Mouse (Mus musculus) hindbrain, postnatal 0 days (tissue): ENCODE measurements around the gene Chst15. TPM values are rescaled to one million over a fixed set of nuclear protein-coding genes. Genes with fewer than 3 reads are reported as not detected.

Experiments
- ATAC-seq: fragments of 200-750 bp; cut with Nextera tagmentation; 2 replicates; pipeline ENCODE4 v1.8.0; 2017; ENCODE audit warnings: mild to moderate bottlenecking, moderate TSS enrichment, moderate library complexity
- DNase-seq: peaks from one replicate; pipeline ENCODE4 v3.0.0-alpha.2; 2015; ENCODE audit warnings: low spot score
- H3K27ac ChIP-seq: fragments of 300-500 bp; sonication (generic); 2 replicates; pipeline ENCODE4 v1.5.1; 2014; ENCODE audit warnings: mild to moderate bottlenecking
- H3K27me3 ChIP-seq: fragments of 300-500 bp; sonication (generic); 2 replicates; pipeline ENCODE4 v1.6.1; 2014; ENCODE audit warnings: low read length, mixed read lengths; ENCODE audit not compliant: insufficient read depth
- H3K36me3 ChIP-seq: fragments of 300-500 bp; sonication (generic); 2 replicates; pipeline ENCODE4 v1.6.1; 2014; ENCODE audit warnings: low read length, mixed read lengths; ENCODE audit not compliant: insufficient read depth
- H3K4me1 ChIP-seq: fragments of 300-500 bp; sonication (generic); 2 replicates; pipeline ENCODE4 v1.6.1; 2014; ENCODE audit warnings: antibody characterized with exemption, low read length, mixed read lengths; ENCODE audit not compliant: insufficient read depth
- H3K4me2 ChIP-seq: fragments of 300-500 bp; sonication (generic); 2 replicates; pipeline ENCODE4 v1.6.1; 2014; ENCODE audit warnings: low read depth, mild to moderate bottlenecking, low read length, moderate library complexity, mixed read lengths
- H3K4me3 ChIP-seq: fragments of 300-500 bp; sonication (generic); 2 replicates; pipeline ENCODE4 v1.5.1; 2014; ENCODE audit warnings: low read length
- H3K9ac ChIP-seq: fragments of 300-500 bp; sonication (generic); replicated peaks from 2 replicates; pipeline ENCODE4 v1.6.1; 2014; ENCODE audit warnings: mild to moderate bottlenecking, low read length, moderate library complexity, mixed read lengths
- H3K9me3 ChIP-seq: fragments of 300-500 bp; sonication (generic); 2 replicates; pipeline ENCODE4 v1.6.1; 2016; ENCODE audit warnings: low read length, mixed read lengths
- CTCF ChIP-seq: IDR thresholded peaks from 2 replicates; pipeline ENCODE4 v1.5.1; 2016; ENCODE audit warnings: antibody characterized with exemption, control low read depth, low read depth
- WGBS: fragments of 180-500 bp; shearing (Covaris S2); extraction: QIAGEN DNeasy Blood & Tissue Kit; methylation state at CpG from one replicate; pipeline ENCODE4 v1.1.7; 2014; 5-methylcytosine and 5-hydroxymethylcytosine counted together
- polyA plus RNA-seq: library from polyadenylated mRNA; unstranded; fragments of >200 nt; fragmentation: Nextera tagmentation; extraction: Ambion mirVana; gene quantifications from 2 replicates; pipeline ENCODE4 v1.2.1, GENCODE M21; 2015
- total RNA-seq: library from RNA; depleted of rRNA; stranded (reverse); fragments of >200 nt; gene quantifications from 2 replicates; pipeline ENCODE4 v1.2.3, GENCODE M21; 2014

Chst15 gene
- total and polyA plus RNA-seq, 2 experiments from 2014 or later = 16.7 to 32.6 TPM

DNA sequence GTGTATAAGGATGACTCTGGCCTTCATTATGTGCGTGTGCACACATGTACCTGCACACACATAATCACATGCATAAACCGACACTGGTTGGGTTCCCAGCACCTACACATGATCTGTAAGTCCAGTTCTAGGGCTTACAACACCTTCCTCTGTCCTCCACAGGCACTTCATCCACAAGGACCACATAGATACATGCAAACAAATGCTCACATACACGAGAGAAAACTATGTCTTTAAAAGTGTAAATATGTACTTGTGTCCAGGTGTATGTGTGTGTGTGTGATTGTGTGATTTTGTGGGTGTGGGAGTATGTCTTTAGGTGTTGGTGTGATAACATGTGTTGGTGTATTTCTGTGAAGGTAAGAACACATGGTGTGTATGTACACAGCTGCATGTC lies 40.8 kb upstream of the Chst15 start:
- no peak for ATAC-seq
- no peaks in the 10 kb centered on the region for H3K4me1 ChIP-seq
- H3K9ac ChIP-seq = no peak overlapping the region
- H3K27ac ChIP-seq = no peak overlapping the region
- no peaks in the 10 kb centered on the region for H3K36me3 ChIP-seq
- no peaks in the 10 kb centered on the region for H3K27me3 ChIP-seq
- H3K4me3 ChIP-seq = no peak overlapping the region
- DNase-seq = no peak
- no peak for TF ChIP-seq CTCF
- no peak overlapping the region for H3K4me2 ChIP-seq
- WGBS = 91% methylated on average over 3 of the region's 3 CpGs
- no peaks in the 10 kb centered on the region for H3K9me3 ChIP-seq

DNA sequence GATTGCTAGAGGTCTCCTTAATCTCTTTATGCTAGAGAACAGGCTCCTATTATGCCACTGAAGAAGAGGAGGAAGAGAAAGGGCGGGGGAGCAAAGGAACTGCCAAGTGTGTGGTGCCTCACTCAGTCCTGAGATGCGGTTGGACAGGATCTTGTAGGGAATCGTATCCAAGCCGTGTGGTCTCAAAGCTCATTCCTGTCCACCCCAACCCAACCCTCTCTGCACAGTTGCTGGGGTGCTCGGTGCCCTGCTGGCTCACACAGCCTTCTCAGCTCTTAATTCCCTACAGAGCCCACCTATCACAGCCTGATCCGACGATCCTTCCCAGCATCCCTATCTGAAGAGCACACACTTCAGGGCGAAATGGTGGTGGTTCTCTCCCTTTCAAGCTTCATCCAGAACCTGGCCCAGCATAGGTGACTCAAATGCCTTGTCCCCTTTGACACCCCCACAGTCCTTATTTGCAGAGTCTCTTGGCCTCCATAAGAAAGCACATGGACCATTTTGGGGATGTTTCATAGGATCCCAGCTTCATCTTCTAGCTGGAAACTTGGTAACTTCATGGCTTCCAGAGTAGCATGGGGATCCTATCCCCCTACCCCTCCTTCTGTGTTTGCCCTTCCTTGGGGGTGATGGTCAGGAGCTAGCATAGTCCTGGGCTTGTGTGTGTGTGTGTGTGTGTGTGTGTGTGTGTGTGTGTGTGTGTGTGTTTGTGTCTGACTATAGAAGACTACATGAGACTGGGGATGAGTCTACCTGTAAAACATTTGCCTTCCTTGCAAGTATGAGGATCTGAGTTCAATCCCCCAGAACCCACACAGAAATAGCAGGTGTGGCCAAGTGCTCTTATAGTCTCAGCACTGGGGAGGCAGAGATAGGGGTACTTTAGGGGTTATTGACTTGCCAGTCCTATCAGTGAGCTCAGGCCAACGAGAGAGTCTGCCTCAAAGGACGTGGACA lies 40.1 kb upstream of the Chst15 start:
- TF ChIP-seq CTCF = no peak
- Histone ChIP-seq H3K9me3 (no peaks in the 10 kb centered on the region), H3K27me3 (no peaks in the 10 kb centered on the region), H3K36me3 (no peaks in the 10 kb centered on the region), H3K4me2 (no peak overlapping the region), H3K27ac (no peak overlapping the region), H3K9ac (no peak overlapping the region), H3K4me1 (no peaks in the 10 kb centered on the region), H3K4me3 (no peak overlapping the region)
- DNase-seq (no peak), ATAC-seq (no peak)
- 48% methylated on average over 10 of the region's 10 CpGs for WGBS

DNA sequence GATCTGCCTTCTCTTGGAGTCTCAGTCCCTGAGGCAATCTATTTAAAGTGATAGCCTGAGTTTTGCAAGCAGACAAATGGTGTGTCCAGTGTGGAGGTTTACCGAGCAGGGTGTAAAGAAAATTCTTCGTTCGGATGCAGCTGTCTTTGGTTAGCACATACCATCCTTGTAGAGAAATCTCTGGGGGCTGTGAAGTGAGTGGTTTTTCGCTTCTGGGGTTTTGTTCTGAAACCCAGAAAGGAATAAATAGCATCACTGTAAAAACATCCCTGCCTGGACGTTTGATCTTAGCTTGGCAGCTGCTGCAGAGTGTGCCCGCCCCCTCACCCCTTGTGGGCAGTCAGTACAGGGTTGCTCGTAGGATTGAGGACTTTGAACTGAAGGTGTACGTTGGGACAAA lies 39.2 kb upstream of the Chst15 start:
- no peaks in the 10 kb centered on the region for H3K36me3 ChIP-seq
- 25% methylated on average over 8 of the region's 8 CpGs for WGBS
- no peaks in the 10 kb centered on the region for H3K9me3 ChIP-seq
- no peak overlapping the region for H3K4me2 ChIP-seq
- no peak for TF ChIP-seq CTCF
- H3K9ac ChIP-seq = no peak overlapping the region
- H3K4me3 ChIP-seq = no peak overlapping the region
- ATAC-seq = no peak
- DNase-seq = no peak
- no peak overlapping the region for H3K27ac ChIP-seq
- H3K4me1 ChIP-seq = no peaks in the 10 kb centered on the region
- no peaks in the 10 kb centered on the region for H3K27me3 ChIP-seq

DNA sequence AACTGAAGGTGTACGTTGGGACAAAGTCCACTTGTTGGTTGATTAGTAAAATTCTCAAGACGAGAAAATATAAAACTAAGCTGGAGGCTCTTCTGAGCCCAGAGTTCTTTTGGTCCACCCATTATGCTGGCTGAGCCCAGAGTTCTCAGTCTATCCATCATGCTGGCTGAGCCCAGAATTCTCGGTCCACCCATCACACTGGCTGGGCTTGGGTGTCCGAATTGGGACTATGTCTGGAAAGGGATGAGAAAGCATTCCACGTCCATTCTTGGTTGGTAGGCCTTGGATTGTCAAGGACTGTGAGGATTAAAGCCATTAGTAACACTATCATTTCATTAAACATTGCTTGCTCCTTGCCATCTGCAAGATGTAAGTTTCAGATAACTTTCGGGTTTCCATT lies 38.7 kb upstream of the Chst15 start:
- no peaks in the 10 kb centered on the region for H3K36me3 ChIP-seq
- no peaks in the 10 kb centered on the region for H3K9me3 ChIP-seq
- H3K27ac ChIP-seq = no peak overlapping the region
- H3K4me1 ChIP-seq = no peaks in the 10 kb centered on the region
- H3K4me3 ChIP-seq = no peak overlapping the region
- no peak overlapping the region for H3K4me2 ChIP-seq
- no peaks in the 10 kb centered on the region for H3K27me3 ChIP-seq
- ATAC-seq (no peak), DNase-seq (no peak)
- TF ChIP-seq CTCF = no peak
- 74% methylated on average over 6 of the region's 6 CpGs for WGBS
- H3K9ac ChIP-seq = no peak overlapping the region

DNA sequence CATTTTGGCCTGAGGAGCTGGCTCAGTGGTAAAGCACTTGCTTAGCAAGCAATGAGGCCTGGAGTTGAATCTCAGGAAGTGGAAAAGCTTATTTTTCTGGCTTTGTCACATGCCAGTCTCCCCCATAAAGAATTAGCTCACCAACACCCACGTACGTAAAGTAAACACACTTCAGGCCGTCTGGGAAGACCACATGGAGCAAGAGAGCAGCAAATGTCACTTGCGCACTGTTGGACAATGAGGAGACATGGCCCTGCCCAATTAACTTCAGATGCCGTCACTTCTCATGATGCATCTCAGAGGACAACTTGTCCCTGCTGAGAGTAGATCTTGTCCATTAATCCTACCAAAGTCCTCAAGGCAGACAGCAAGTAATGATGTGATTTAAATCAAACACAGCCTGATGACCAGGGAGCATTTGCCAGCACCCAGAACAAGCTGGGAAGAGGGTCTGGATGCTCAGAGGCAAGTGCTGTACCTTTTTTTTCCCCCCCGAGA lies 32.1 kb upstream of the Chst15 start:
- H3K4me2 ChIP-seq = no peak overlapping the region
- ATAC-seq (no peak), DNase-seq (no peak)
- H3K36me3 ChIP-seq = no peaks in the 10 kb centered on the region
- WGBS = 72% methylated on average over 6 of the region's 6 CpGs
- H3K27me3 ChIP-seq = no peaks in the 10 kb centered on the region
- no peaks in the 10 kb centered on the region for H3K9me3 ChIP-seq
- no peak overlapping the region for H3K9ac ChIP-seq
- no peak for TF ChIP-seq CTCF
- no peaks in the 10 kb centered on the region for H3K4me1 ChIP-seq
- H3K4me3 ChIP-seq = no peak overlapping the region
- no peak overlapping the region for H3K27ac ChIP-seq

DNA sequence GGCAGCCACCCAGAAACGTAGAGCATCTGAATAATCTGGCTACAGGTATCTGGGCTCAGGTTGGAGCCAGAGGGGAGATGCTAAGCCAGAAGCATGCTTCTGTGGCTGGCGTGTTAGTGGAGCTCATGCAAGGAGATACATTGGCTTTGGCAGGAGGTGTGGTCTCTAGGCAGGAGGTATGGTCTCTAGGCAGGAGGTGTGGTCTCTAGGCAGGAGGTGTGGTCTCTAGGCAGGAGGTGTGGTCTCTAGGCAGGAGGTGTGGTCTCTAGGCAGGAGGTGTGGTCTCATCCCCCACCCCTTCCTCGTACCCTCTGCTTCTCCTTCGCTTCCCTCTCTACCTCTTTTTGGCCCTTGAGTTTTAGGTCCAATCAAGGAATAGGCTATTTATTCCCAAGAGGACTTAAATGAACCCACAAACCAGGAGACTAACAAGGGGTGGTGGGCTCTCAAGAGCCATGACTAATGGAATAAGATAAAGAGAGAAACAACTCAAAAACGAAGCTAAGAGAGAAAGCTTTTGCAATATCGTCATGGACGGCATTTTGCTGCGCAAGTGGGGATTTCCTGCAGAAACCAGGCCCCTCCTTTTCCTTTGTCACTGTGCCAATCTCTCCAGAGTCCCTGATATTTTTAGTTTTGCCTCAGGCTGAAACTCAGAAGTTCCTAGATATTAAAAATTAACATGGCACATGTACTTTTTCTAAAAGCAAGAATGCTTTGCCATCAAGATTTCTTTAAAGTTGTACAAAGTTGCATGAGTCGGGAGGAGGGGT lies 30.4 kb upstream of the Chst15 start:
- 71% methylated on average over 9 of the region's 9 CpGs for WGBS

More for the DNA sequence above, 30.4 kb upstream of the Chst15 start:
- ATAC-seq (no peak), DNase-seq (no peak)
- Histone ChIP-seq H3K9me3 (no peaks in the 10 kb centered on the region), H3K4me2 (no peak overlapping the region), H3K27me3 (no peaks in the 10 kb centered on the region), H3K4me3 (no peak overlapping the region), H3K9ac (no peak overlapping the region), H3K36me3 (no peaks in the 10 kb centered on the region), H3K4me1 (no peaks in the 10 kb centered on the region), H3K27ac (no peak overlapping the region)
- TF ChIP-seq CTCF = no peak
